Mouse (Mus musculus) cerebellum, adult 9-10 months (tissue): ENCODE data around the gene Dmrta2.

Experiments used
- DNase-seq: peaks from one replicate; pipeline ENCODE4 v3.0.0; 2022

Dmrta2 gene

DNA sequence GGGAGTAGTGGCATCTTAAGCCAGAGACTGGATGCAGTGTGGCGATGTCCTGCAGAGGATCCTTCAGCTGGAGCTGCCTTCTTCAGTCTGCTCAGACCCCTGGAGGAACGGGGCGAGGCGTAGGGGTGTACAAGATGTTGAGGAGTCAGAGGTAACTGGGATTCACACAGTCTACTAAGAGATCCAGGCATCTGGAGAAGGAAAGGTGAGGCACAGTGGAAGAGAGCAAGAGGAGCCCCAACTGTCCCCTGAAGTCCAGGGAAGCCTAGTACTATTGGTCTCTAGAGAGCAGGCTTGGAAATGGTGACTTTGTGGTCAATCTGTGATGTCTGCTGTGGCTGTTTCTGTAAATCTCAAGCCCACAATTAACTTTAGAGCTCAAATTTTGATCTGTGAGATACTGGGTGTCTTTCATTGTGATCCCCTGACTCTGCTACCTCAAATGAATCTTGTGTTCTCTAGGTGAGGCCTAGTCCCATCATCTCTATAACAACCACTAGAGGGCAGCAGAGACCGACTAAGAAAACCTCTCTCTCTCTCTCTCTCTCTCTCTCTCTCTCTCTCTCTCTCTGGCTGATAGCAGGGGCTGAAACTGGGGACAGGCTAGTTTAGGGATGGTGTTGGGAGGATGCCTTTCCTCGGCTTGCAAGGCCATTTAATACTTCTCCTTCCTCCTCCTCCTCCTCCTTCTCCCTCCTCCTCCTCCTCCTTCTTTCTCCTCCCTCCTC, 50.8 kb downstream of the Dmrta2 start:
- DNase-seq: peak; percentile 42

DNA sequence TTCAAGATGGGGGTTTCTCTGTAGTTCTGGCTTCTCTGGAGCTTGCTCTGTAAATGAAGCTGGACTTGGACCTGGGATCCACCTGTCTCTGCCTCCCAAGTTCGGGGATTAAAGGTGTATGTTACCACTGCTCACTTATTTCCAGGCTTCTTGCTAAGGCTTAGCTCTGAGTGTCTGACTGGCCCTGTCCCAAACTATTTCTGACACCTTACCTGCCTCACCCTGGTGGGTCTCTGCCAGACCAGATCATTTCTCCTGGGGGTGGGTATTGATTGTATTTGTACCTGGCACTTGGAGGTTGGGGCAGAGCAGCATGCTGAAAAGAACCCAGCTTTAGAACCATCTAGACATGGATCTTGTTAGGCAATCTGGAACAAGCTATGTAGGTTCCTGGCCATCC, 51.6 kb downstream of the Dmrta2 start:
- DNase-seq: no peak
